Mouse (Mus musculus) lung, postnatal 0 days (tissue): ENCODE data around the gene Cenpn.

Experiments
- CTCF ChIP-seq: IDR thresholded peaks from 2 replicates; pipeline ENCODE4 v1.5.1; 2016; ENCODE audit warnings: antibody characterized with exemption, mild to moderate bottlenecking
- EP300 ChIP-seq: IDR thresholded peaks from 2 replicates; pipeline ENCODE4 v1.6.1; 2016; ENCODE audit warnings: antibody characterized with exemption, mild to moderate bottlenecking, control low read depth

DNA sequence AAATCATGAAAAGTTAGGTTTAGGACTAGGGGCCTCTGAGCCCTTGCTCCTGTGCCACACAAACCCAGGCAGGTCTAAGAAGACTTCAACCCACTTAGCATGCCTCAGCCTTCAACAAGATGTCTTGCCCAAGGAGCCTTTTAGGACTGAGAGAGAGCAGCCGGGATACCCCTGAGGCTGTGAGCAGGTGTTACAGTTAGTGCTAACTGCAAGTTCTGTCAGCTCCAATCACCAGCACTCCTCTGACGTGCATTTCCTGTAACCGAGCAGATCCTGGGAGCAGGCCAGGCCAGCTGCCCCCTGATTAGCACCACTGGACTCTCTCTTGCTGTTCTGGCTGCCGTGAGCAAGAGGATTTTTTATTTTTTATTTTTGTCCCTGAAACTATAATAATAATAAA is 33.7 kb upstream of the Cenpn start:
- TF ChIP-seq CTCF: no peak
- TF ChIP-seq EP300: no peak
